ENCODE assay signal across 8 mouse cellular contexts in the genomic region with DNA sequence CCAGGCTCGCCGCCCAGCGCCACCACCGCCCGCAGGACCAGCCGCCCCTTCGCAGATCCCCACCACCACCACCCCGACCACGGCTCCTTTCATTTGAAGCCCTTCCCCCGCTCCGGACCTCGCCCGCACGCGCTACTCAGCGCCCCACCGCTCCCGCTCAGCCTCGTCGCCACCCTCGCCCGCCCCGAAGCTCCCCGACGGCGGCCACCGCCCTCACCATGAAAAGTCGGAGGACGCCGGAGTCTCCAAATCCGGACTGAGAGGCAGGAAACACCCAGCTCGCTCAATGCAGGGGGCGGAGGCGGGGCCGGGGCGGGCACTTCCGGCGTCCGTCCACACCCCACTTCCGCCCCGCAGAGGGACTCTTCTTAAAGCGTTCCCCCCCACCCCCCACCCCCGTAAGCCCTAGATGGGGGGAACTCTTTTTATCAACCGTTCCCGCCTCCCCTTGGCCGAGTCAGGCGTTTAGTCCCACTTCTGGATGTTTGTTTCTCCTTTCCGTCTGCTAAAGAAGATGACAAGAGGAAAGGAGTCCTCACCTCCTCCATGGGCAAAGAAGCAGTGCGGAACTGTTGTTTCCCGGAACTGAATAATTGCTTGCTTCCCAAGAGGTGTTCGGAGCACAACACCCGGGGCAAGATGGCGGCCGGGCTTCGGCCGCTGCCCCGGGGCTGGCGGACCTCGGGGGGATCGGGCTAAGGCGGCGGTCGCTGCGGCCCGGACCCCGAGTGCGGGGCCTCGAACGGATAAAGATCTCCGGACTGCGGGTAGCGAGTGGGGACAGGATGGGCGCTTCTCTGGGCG. TPM values are rescaled to one million over a fixed set of nuclear protein-coding genes. Genes with fewer than 3 reads are reported as not detected.
DNase-seq lines count a peak whose midpoint lies in the region; ATAC-seq and TF ChIP-seq lines count a peak whose summit lies in the region.

A gene (minus strand): TSS at position 300 of the 804 bp plus-strand sequence.
A gene (plus strand): TSS at position 399 of the 804 bp plus-strand sequence.

- H3K27me3 ChIP-seq in E14TG2a.4 (ENCODE audit: insufficient read depth, low read length): no peaks in the 10 kb centered on the region
- no peaks in the 10 kb centered on the region for H3K27me3 ChIP-seq in forebrain, embryonic 12.5 days
- no peaks in the 10 kb centered on the region for H3K27me3 ChIP-seq in heart, postnatal 0 days (ENCODE audit: control insufficient read depth, insufficient read depth, low read length)
- no peaks in the 10 kb centered on the region for H3K27me3 ChIP-seq in liver, postnatal 0 days (ENCODE audit: insufficient read depth, low read length)
- H3K27me3 ChIP-seq in neural tube, embryonic 14.5 days (ENCODE audit: control insufficient read depth, insufficient read depth, low read length): no peaks in the 10 kb centered on the region

- H3K4me2 ChIP-seq in forebrain, embryonic 12.5 days: peak within 1 kb of the TSS; percentile 87
- H3K4me2 ChIP-seq in heart, postnatal 0 days (ENCODE audit: low read depth, low read length): peak within 1 kb of the TSS; percentile 91
- H3K4me2 ChIP-seq in liver, postnatal 0 days (ENCODE audit: low read depth, low read length): peak within 1 kb of the TSS; percentile 98
- peak within 1 kb of the TSS; percentile 67 for H3K4me2 ChIP-seq in neural tube, embryonic 14.5 days (ENCODE audit: low read depth, low read length)

- peak; percentile 69; the same call in 1 of the 2 replicates for TF ChIP-seq EP300 in heart, postnatal 0 days (IDR thresholded peaks at IDR 0.05; ENCODE audit: low read depth)
- TF ChIP-seq EP300 in liver, postnatal 0 days (IDR thresholded peaks at IDR 0.05; ENCODE audit: low read depth): peak; percentile 67

- peak; percentile 96 for ATAC-seq in forebrain, embryonic 12.5 days (ENCODE audit: low FRiP score)
- ATAC-seq in heart, postnatal 0 days (ENCODE audit: insufficient read depth, low read depth): peak; percentile 91
- ATAC-seq in liver, postnatal 0 days: peak; percentile 97
- peak; percentile 96 for ATAC-seq in neural tube, embryonic 14.5 days (ENCODE audit: low read depth)

- peak within 1 kb of the TSS; percentile 91 for H3K9ac ChIP-seq in forebrain, embryonic 12.5 days
- peak within 1 kb of the TSS; percentile 97 for H3K9ac ChIP-seq in heart, postnatal 0 days (replicated peaks; ENCODE audit: low read depth, low read length)
- peak within 1 kb of the TSS; percentile 92 for H3K9ac ChIP-seq in liver, postnatal 0 days (replicated peaks)
- peak within 1 kb of the TSS; percentile 88 for H3K9ac ChIP-seq in neural tube, embryonic 14.5 days (replicated peaks; ENCODE audit: low read depth, low read length)

- peaks cover 68% of the 10 kb centered on the region for H3K4me1 ChIP-seq in E14TG2a.4 (replicated peaks; ENCODE audit: low read depth, low read length)
- H3K4me1 ChIP-seq in forebrain, embryonic 12.5 days: peaks cover 42% of the 10 kb centered on the region
- H3K4me1 ChIP-seq in heart, postnatal 0 days (ENCODE audit: control insufficient read depth, insufficient read depth): peaks cover 39% of the 10 kb centered on the region
- peaks cover 38% of the 10 kb centered on the region for H3K4me1 ChIP-seq in liver, postnatal 0 days (ENCODE audit: insufficient read depth)
- H3K4me1 ChIP-seq in neural tube, embryonic 14.5 days (ENCODE audit: control insufficient read depth, insufficient read depth, low read length): peaks cover 25% of the 10 kb centered on the region

- WGBS in forebrain, embryonic 12.5 days: under 1% methylated on average over 73 of the region's 74 CpGs
- WGBS in heart, postnatal 0 days: under 1% methylated on average over 74 of the region's 74 CpGs
- under 1% methylated on average over 71 of the region's 74 CpGs for WGBS in liver, postnatal 0 days (ENCODE audit: insufficient replicate concordance)
- under 1% methylated on average over 65 of the region's 74 CpGs for WGBS in neural tube, embryonic 14.5 days

- H3K27ac ChIP-seq in forebrain, embryonic 12.5 days: peak within 1 kb of the TSS; percentile 85
- peak within 1 kb of the TSS; percentile 93 for H3K27ac ChIP-seq in heart, postnatal 0 days (ENCODE audit: low read depth)
- H3K27ac ChIP-seq in liver, postnatal 0 days (ENCODE audit: low read depth): peak within 1 kb of the TSS; percentile 96
- peak within 1 kb of the TSS; percentile 88 for H3K27ac ChIP-seq in neural tube, embryonic 14.5 days (ENCODE audit: low read depth, low read length)

- H3K9me3 ChIP-seq in E14TG2a.4 (ENCODE audit: low read length): no peaks in the 10 kb centered on the region
- H3K9me3 ChIP-seq in forebrain, embryonic 12.5 days: no peaks in the 10 kb centered on the region
- H3K9me3 ChIP-seq in heart, postnatal 0 days (replicated peaks; ENCODE audit: control insufficient read depth, low read length): no peaks in the 10 kb centered on the region
- H3K9me3 ChIP-seq in liver, postnatal 0 days (ENCODE audit: low read length): no peaks in the 10 kb centered on the region
- H3K9me3 ChIP-seq in neural tube, embryonic 14.5 days (ENCODE audit: control insufficient read depth, low read length): no peaks in the 10 kb centered on the region

- peak; percentile 90 for DNase-seq in c-Kit-positive CD71-positive TER-119-positive erythroid progenitor cells, embryonic 14.5 days (ENCODE audit: low spot score)
- peak; percentile 91 for DNase-seq in heart, postnatal 0 days (ENCODE audit: low spot score)
- peak; percentile 90 to 95 for DNase-seq in kidney, postnatal 4 days
- DNase-seq in liver, postnatal 0 days: peak; percentile 94
- DNase-seq in testis, postnatal 10 days (ENCODE audit: low spot score): peak; percentile 88

- peaks cover 21% of the 10 kb centered on the region for H3K36me3 ChIP-seq in E14TG2a.4 (ENCODE audit: insufficient read depth, low read length)
- peaks cover 28% of the 10 kb centered on the region for H3K36me3 ChIP-seq in forebrain, embryonic 12.5 days (replicated peaks)
- peaks cover 27% of the 10 kb centered on the region for H3K36me3 ChIP-seq in heart, postnatal 0 days (replicated peaks; ENCODE audit: control insufficient read depth, insufficient read depth, low read length)
- peaks cover 19% of the 10 kb centered on the region for H3K36me3 ChIP-seq in liver, postnatal 0 days (replicated peaks; ENCODE audit: insufficient read depth, low read length)
- H3K36me3 ChIP-seq in neural tube, embryonic 14.5 days (ENCODE audit: control insufficient read depth, insufficient read depth, low read length): peaks cover 4% of the 10 kb centered on the region

- peak within 1 kb of the TSS; percentile 95 for H3K4me3 ChIP-seq in E14TG2a.4 (replicated peaks; ENCODE audit: low read length)
- peak within 1 kb of the TSS; percentile 80 for H3K4me3 ChIP-seq in forebrain, embryonic 12.5 days (replicated peaks)
- peak within 1 kb of the TSS; percentile 99 for H3K4me3 ChIP-seq in heart, postnatal 0 days (ENCODE audit: low read depth, low read length)
- H3K4me3 ChIP-seq in liver, postnatal 0 days (ENCODE audit: low read depth, low read length): peak within 1 kb of the TSS; percentile 81
- peak within 1 kb of the TSS; percentile 92 for H3K4me3 ChIP-seq in neural tube, embryonic 14.5 days (ENCODE audit: low read depth, low read length)

- no peak for TF ChIP-seq CTCF in E14TG2a.4 (conservative IDR thresholded peaks at IDR 0.05; ENCODE audit: low read length)
- TF ChIP-seq CTCF in heart, postnatal 0 days (IDR thresholded peaks at IDR 0.05; ENCODE audit: low read depth): no peak
- TF ChIP-seq CTCF in liver, postnatal 0 days (IDR thresholded peaks at IDR 0.05; ENCODE audit: low read depth): no peak

RNA-seq across cellular contexts. Expression of the first gene that starts in this region (rescaled TPM):
- 93.1 and 94.6 TPM in 2 replicates for polyA plus RNA-seq in forebrain, embryonic 12.5 days (2016; fragmentation: Nextera tagmentation; extraction: Ambion mirVana)
- 83.4 and 113 TPM in 2 replicates for total RNA-seq in heart, postnatal 0 days (2014; rRNA removed; ENCODE audit: low replicate concordance)
- polyA plus RNA-seq in heart, postnatal 0 days (2015; fragmentation: Nextera tagmentation; extraction: Ambion mirVana): 59.8 and 64.2 TPM in 2 replicates
- polyA plus RNA-seq in liver, postnatal 0 days (2015; fragmentation: Nextera tagmentation; extraction: Ambion mirVana): 16.4 and 17.4 TPM in 2 replicates
- 42.4 and 65.1 TPM in 2 replicates for polyA plus RNA-seq in neural tube, embryonic 14.5 days (2014; fragmentation: Nextera tagmentation; extraction: Ambion mirVana)

RNA-seq across cellular contexts. Expression of the second gene that starts in this region (rescaled TPM):
- polyA plus RNA-seq in forebrain, embryonic 12.5 days (2016; fragmentation: Nextera tagmentation; extraction: Ambion mirVana): 53.7 and 60.1 TPM in 2 replicates
- total RNA-seq in heart, postnatal 0 days (2014; rRNA removed; ENCODE audit: low replicate concordance): 57.7 and 72.1 TPM in 2 replicates
- polyA plus RNA-seq in heart, postnatal 0 days (2015; fragmentation: Nextera tagmentation; extraction: Ambion mirVana): 28.2 and 30.5 TPM in 2 replicates
- polyA plus RNA-seq in liver, postnatal 0 days (2015; fragmentation: Nextera tagmentation; extraction: Ambion mirVana): 11.1 and 11.3 TPM in 2 replicates
- 46.7 and 53.3 TPM in 2 replicates for polyA plus RNA-seq in neural tube, embryonic 14.5 days (2014; fragmentation: Nextera tagmentation; extraction: Ambion mirVana)

Comparison
In these comparisons a context has a peak if more than half of its experiments do, and no peak if none do; other contexts are left out.
1. Peak in every context shown above with its lines: DNase-seq, ATAC-seq, H3K4me3 ChIP-seq and H3K27ac ChIP-seq.